ENCODE assay signal across 8 mouse cellular contexts in the genomic region with DNA sequence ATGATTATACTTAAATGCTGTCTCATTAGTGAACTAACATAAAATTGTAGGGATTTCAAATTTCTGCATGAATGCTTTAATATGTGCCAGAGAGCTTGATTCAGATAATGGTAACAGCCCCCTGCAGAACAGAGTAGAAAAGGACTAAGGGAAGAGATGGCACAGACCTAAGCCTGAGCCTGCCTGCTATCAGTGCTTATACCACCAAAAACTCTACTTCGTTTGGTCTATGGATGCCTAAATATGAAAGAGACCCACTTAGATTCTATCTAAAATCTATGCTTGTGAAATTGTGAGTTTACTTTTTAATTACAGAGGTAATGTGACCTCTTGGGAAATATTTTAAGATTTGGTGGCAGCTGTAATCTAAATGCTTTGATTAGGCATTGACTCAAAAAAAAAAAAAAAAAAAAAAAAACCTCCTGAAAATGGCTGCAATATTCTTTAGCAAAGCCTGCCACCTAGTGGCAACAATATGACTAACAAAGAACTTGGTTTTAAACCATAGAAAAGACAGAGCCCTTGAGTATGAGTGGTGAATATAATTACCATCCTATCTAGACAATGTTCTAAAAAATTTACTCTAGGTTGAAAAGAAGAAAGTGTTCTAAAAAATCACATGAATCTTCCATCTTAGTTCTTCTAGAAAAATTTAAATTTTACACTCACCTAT.
A peak's percentile ranks its signal among the peaks of the same experiment; 100 is the strongest.
DNase-seq lines count a peak whose midpoint lies in the region; ATAC-seq lines count a peak whose summit lies in the region.

No protein-coding gene starts in this region.

- peak; percentile 49 to 51; a peak in 1 of 4 replicates for ATAC-seq in hematopoietic stem cell, adult 5-6 weeks (replicated peaks in 1 of 2; ENCODE audit: insufficient read depth in 1 of 2, low FRiP score in 2 of 2, low TSS enrichment in 1 of 2, low read depth in 1 of 2, poor library complexity in 2 of 2, severe bottlenecking in 2 of 2)

- peak; percentile 7 for DNase-seq in gastrocnemius, postnatal 10 days
- DNase-seq in gastrocnemius, postnatal 14 days: no peak
- DNase-seq in ovary, postnatal 14 days (ENCODE audit: low spot score): peak; percentile 40
- no peak for DNase-seq in ovary, postnatal 10 days (ENCODE audit: low spot score)
- DNase-seq in c-Kit-positive CD71-positive TER-119-negative erythroid progenitor cells, embryonic 14.5 days (ENCODE audit: low read depth): peak; percentile 17
- peak; percentile 84 for DNase-seq in lung, postnatal 36 days
- DNase-seq in urinary bladder, adult 18-20 months (ENCODE audit: low spot score in 2 of 2): no peak

- intact Hi-C loops in gastrocnemius, postnatal 14 days (cut with DNase I; ENCODE audit: low total_unique reads): no loop called here

Comparison
In these comparisons a context has a peak if more than half of its experiments do, and no peak if none do; other contexts are left out.
1. DNase-seq: peak in gastrocnemius, postnatal 10 days (single experiment), ovary, postnatal 14 days (single experiment), c-Kit-positive CD71-positive TER-119-negative erythroid progenitor cells, embryonic 14.5 days (single experiment) and lung, postnatal 36 days (single experiment); none in gastrocnemius, postnatal 14 days (single experiment), ovary, postnatal 10 days (single experiment) and urinary bladder, adult 18-20 months (0 of 2).